Mouse (Mus musculus) limb, embryonic 14.5 days (tissue): ENCODE measurements at regions not wholly inside any gene's neighbourhood (a gene's known extent, or its start where the extent isn't known, plus 50 kb on each side); places are given as distances from the start of the nearest gene placed in this dataset.

ENCODE experiments used
- ATAC-seq: fragments of 200-750 bp; cut with Nextera tagmentation; 2 replicates; pipeline ENCODE4 v1.8.0; 2017; ENCODE audit warnings: low read depth, moderate number of reproducible peaks, moderate TSS enrichment; ENCODE audit not compliant: low FRiP score
- DNase-seq: peaks from one replicate; pipeline ENCODE4 v3.0.0-alpha.2; 2015; ENCODE audit warnings: low spot score
- H3K27ac ChIP-seq: fragments of 300-500 bp; sonication (generic); replicated peaks from 2 replicates; pipeline ENCODE4 v1.5.1; 2014; ENCODE audit warnings: low read depth, mild to moderate bottlenecking, low read length, moderate library complexity, mixed read lengths
- H3K27me3 ChIP-seq: fragments of 300-500 bp; sonication (generic); 2 replicates; pipeline ENCODE4 v1.6.1; 2014; ENCODE audit warnings: low read length, mixed read lengths; ENCODE audit not compliant: control insufficient read depth, insufficient read depth
- H3K36me3 ChIP-seq: fragments of 300-500 bp; sonication (generic); 2 replicates; pipeline ENCODE4 v1.6.1; 2014; ENCODE audit warnings: mild to moderate bottlenecking, low read length, moderate library complexity, mixed read lengths; ENCODE audit not compliant: control insufficient read depth, insufficient read depth
- H3K4me1 ChIP-seq: fragments of 300-500 bp; sonication (generic); 2 replicates; pipeline ENCODE4 v1.6.1; 2014; ENCODE audit warnings: antibody characterized with exemption, low read length, mixed read lengths; ENCODE audit not compliant: control insufficient read depth, insufficient read depth
- H3K4me2 ChIP-seq: fragments of 300-500 bp; sonication (generic); replicated peaks from 2 replicates; pipeline ENCODE4 v1.6.1; 2014; ENCODE audit warnings: low read depth, mild to moderate bottlenecking, low read length, moderate library complexity; ENCODE audit not compliant: severe bottlenecking
- H3K4me3 ChIP-seq: fragments of 300-500 bp; sonication (generic); replicated peaks from 2 replicates; pipeline ENCODE4 v1.5.1; 2014; ENCODE audit warnings: low read length
- H3K9ac ChIP-seq: fragments of 300-500 bp; sonication (generic); 2 replicates; pipeline ENCODE4 v1.6.1; 2014; ENCODE audit warnings: mild to moderate bottlenecking, low read depth, low read length, moderate library complexity; ENCODE audit not compliant: severe bottlenecking
- H3K9me3 ChIP-seq: fragments of 300-500 bp; sonication (generic); 2 replicates; pipeline ENCODE4 v1.6.1; 2016; ENCODE audit warnings: low read length; ENCODE audit not compliant: control insufficient read depth
- POLR2A ChIP-seq: fragments of 200-500 bp; IDR thresholded peaks from 2 replicates; pipeline ENCODE4 v1.8.0; 2012; ENCODE audit warnings: inconsistent platforms, mild to moderate bottlenecking, moderate library complexity, borderline replicate concordance; ENCODE audit not compliant: insufficient read depth, insufficient read length; ENCODE audit errors: extremely low read depth
- WGBS: fragments of 180-500 bp; shearing (Covaris S2); extraction: QIAGEN DNeasy Blood & Tissue Kit; methylation state at CpG from one replicate; pipeline ENCODE4 v1.1.7; 2014; 5-methylcytosine and 5-hydroxymethylcytosine counted together

DNA sequence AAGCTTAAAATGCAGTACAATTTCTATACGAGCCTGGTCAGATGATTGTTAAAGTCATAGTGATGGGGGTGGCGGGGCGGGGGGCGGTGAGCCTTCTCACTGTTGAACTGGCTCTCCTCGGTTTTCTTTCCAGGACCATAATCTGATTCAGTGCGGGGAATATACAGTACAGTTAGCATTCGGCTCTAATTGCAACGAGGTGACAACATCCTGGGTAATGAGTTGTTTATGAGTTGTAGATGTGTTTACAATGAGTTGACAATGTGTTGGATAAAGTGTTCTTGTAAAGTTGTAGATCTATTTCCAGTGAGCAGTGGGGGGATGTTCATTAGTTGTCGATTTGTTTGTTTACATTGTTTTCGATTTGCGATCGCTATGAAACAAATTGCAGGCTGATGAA, 440.6 kb upstream of the Dph6 start:
- Histone ChIP-seq H3K9me3 (no peaks in the 10 kb centered on the region), H3K9ac (no peak overlapping the region), H3K27ac (no peak overlapping the region), H3K4me1 (peaks cover 19% of the 10 kb centered on the region), H3K27me3 (peaks cover 32% of the 10 kb centered on the region), H3K36me3 (no peaks in the 10 kb centered on the region), H3K4me3 (no peak overlapping the region), H3K4me2 (peak overlapping the region; percentile 31; the same call in 1 of the 2 replicates)
- ATAC-seq (no peak), DNase-seq (no peak)
- WGBS: 33% methylated on average over 12 of the region's 12 CpGs
- TF ChIP-seq POLR2A: no peak

DNA sequence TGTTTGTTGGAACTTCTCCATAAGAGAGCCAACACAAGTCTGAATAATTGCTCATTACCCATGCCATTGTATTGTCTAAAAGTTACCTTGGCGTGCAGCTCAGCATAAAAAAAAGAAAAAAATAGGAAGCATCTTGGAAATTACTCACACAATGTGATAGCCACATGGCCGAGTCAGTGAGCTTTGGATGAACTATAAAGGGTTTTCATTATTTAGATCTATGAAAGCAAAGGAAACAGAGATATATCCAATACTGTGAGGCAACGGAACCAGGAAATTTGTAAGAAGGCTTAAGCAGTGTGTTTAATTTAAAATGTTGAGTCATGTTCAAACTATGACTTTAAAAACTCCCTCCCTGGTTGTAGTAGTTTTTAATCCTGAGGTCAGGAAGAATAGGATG, 446.7 kb upstream of the Dph6 start:
- WGBS: 69% methylated on average over 3 of the region's 3 CpGs
- H3K9me3 ChIP-seq: no peaks in the 10 kb centered on the region
- H3K4me2 ChIP-seq: no peak overlapping the region
- 0 out of 2 replicates have a peak, but pooled peaks cover 11% of the 10 kb centered on the region for H3K27me3 ChIP-seq
- H3K27ac ChIP-seq: no peak overlapping the region
- no peaks in the 10 kb centered on the region for H3K4me1 ChIP-seq
- H3K36me3 ChIP-seq: no peaks in the 10 kb centered on the region
- TF ChIP-seq POLR2A: no peak
- H3K9ac ChIP-seq: no peak overlapping the region
- H3K4me3 ChIP-seq: no peak overlapping the region
- ATAC-seq: no peak
- DNase-seq: no peak

DNA sequence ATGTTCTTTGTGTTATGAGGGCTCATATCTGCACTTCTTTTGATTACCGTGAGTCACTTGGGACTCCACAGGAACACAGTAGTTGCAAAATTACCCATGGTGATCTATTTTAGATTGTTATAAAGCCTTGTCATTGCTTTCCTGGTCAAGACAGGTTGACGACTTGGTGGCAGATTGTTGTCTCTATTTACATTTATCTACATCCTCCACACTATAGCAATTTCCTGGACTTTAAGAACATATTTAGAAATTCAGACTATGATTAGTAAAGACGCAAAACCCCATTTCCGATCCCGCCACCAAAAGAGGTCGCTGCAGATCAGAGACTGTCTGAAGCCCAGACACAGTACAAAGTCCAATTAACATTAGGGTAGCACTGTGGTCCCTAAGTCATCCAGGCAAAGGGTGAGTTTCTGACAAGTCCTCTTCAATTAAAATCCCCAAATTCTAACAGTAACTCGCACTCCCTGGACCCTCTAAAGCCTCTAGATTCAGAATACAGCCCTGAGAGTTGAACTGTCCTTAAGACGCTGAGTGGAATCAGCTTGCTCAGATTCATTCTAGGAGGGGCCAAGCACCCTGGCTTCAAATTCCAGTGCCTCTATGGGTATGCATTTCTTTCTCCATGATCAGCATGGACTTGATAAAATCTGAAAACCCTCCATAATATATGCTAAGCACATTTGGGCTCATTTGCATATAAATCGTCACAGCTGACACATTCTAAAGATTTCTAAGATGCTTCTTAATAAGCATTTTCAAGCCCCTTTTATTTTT, 461.9 kb upstream of the BC052040 start:
- ATAC-seq (no peak), DNase-seq (no peak)
- no peak overlapping the region for H3K4me2 ChIP-seq
- no peaks in the 10 kb centered on the region for H3K4me1 ChIP-seq
- H3K27ac ChIP-seq: no peak overlapping the region
- H3K36me3 ChIP-seq: no peaks in the 10 kb centered on the region
- H3K9me3 ChIP-seq: no peaks in the 10 kb centered on the region
- H3K27me3 ChIP-seq: no peaks in the 10 kb centered on the region
- no peak overlapping the region for H3K4me3 ChIP-seq
- no peak for TF ChIP-seq POLR2A
- 75% methylated on average over 9 of the region's 9 CpGs for WGBS
- H3K9ac ChIP-seq: no peak overlapping the region

DNA sequence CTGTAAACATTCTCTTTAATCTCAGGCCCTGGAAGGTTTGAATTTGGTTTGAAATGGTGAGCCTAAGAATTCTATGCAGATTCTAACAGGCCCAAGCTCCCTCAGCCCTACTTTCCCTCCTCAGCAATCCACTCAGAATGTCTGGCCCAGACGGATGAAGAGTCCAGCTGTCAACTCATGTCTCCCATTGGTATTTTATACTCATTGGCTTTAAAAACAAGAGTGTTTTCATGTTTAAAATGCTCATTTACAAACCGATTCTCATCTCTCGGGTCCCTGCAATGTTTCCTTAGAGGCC, 461.4 kb upstream of the BC052040 start:
- no peaks in the 10 kb centered on the region for H3K36me3 ChIP-seq
- H3K27me3 ChIP-seq: no peaks in the 10 kb centered on the region
- H3K9me3 ChIP-seq: no peaks in the 10 kb centered on the region
- no peak overlapping the region for H3K27ac ChIP-seq
- DNase-seq (no peak), ATAC-seq (no peak)
- H3K4me2 ChIP-seq: no peak overlapping the region
- H3K9ac ChIP-seq: no peak overlapping the region
- H3K4me1 ChIP-seq: no peaks in the 10 kb centered on the region
- TF ChIP-seq POLR2A: no peak
- WGBS: 58% methylated on average over 3 of the region's 3 CpGs
- H3K4me3 ChIP-seq: no peak overlapping the region

DNA sequence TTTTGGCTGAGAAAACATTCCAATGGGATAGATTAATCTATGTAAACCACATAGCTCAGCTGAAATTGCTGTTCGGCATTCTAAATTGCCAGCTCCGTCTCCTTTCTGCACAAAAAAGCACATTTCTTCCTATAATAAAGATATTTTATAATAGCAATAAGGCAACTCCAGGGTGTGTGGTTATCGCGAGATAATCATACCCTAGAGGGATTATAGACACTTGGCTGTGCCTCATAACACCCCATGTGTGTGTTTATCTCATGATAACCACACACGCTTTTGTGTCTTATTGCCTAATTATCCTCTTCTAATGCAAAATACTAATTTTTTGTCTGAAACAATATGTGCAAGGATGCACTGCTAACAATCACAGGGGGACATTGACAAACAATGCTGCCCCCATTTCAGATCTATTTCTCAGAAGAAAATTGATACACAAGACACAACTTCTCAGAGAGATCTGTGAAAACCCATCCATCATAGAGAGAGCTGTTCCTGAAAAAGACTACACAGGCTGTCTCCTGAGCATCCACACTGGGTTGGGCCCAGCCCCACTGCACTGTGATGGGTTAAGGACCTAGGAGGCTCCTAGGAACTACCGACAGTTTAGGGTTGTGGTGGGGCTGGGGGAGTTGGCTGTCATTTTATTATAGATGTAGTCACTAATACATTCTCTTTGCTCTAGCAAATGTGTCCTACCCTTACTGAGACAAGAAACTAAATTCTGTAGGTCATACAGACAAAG, 454.7 kb upstream of the BC052040 start:
- Histone ChIP-seq H3K27me3 (no peaks in the 10 kb centered on the region), H3K9ac (no peak overlapping the region), H3K4me3 (no peak overlapping the region), H3K27ac (no peak overlapping the region), H3K36me3 (no peaks in the 10 kb centered on the region), H3K4me2 (no peak overlapping the region), H3K9me3 (no peaks in the 10 kb centered on the region), H3K4me1 (no peaks in the 10 kb centered on the region)
- TF ChIP-seq POLR2A: no peak
- no peak for DNase-seq
- no peak for ATAC-seq
- 68% methylated on average over 6 of the region's 6 CpGs for WGBS
